Mouse (Mus musculus) stomach, embryonic 14.5 days (tissue): ENCODE measurements around the gene Wwox. TPM values are rescaled to one million over a fixed set of nuclear protein-coding genes. Genes with fewer than 3 reads are reported as not detected.

Source experiments
- ATAC-seq: fragments of 200-750 bp; cut with Nextera tagmentation; 2 replicates; pipeline ENCODE4 v1.8.0; 2017; ENCODE audit warnings: low read depth, moderate TSS enrichment; ENCODE audit not compliant: insufficient number of reproducible peaks, insufficient read depth, low FRiP score
- H3K27ac ChIP-seq: fragments of 300-500 bp; sonication (generic); 2 replicates; pipeline ENCODE4 v1.5.1; 2014; ENCODE audit warnings: mild to moderate bottlenecking, low read length, moderate library complexity, mixed read lengths
- H3K27me3 ChIP-seq: fragments of 300-500 bp; sonication (generic); 2 replicates; pipeline ENCODE4 v1.6.1; 2014; ENCODE audit warnings: low read length, control low read depth, mixed read lengths; ENCODE audit not compliant: control insufficient read depth, insufficient read depth
- H3K36me3 ChIP-seq: fragments of 300-500 bp; sonication (generic); 2 replicates; pipeline ENCODE4 v1.6.1; 2014; ENCODE audit warnings: mild to moderate bottlenecking, control low read depth, low read length, moderate library complexity, mixed read lengths; ENCODE audit not compliant: control insufficient read depth, insufficient read depth
- H3K4me1 ChIP-seq: fragments of 300-500 bp; sonication (generic); 2 replicates; pipeline ENCODE4 v1.6.1; 2014; ENCODE audit warnings: low read length, control low read depth, mixed read lengths; ENCODE audit not compliant: control insufficient read depth, insufficient read depth
- H3K4me2 ChIP-seq: fragments of 300-500 bp; sonication (generic); replicated peaks from 2 replicates; pipeline ENCODE4 v1.6.1; 2014; ENCODE audit warnings: low read depth, low read length, control low read depth
- H3K4me3 ChIP-seq: fragments of 300-500 bp; sonication (generic); 2 replicates; pipeline ENCODE4 v1.5.1; 2014; ENCODE audit warnings: low read depth, low read length, control low read depth
- H3K9ac ChIP-seq: fragments of 300-500 bp; sonication (generic); replicated peaks from 2 replicates; pipeline ENCODE4 v1.6.1; 2014; ENCODE audit warnings: low read depth, mild to moderate bottlenecking, control low read depth, low read length, moderate library complexity, mixed read lengths
- H3K9me3 ChIP-seq: fragments of 300-500 bp; sonication (generic); 2 replicates; pipeline ENCODE4 v1.6.1; 2016; ENCODE audit warnings: low read depth, low read length, control low read depth; ENCODE audit not compliant: control insufficient read depth
- WGBS: fragments of 180-500 bp; shearing (Covaris S2); extraction: QIAGEN DNeasy Blood & Tissue Kit; methylation state at CpG from one replicate; pipeline ENCODE4 v1.1.7; 2014; 5-methylcytosine and 5-hydroxymethylcytosine counted together
- polyA plus RNA-seq: library from polyadenylated mRNA; unstranded; fragments of >200 nt; fragmentation: Nextera tagmentation; extraction: Ambion mirVana; gene quantifications from 2 replicates; pipeline ENCODE4 v1.2.1, GENCODE M21; 2014

The Wwox gene
- polyA plus RNA-seq, 1 experiment from 2014 or later: 15.4 TPM

- no peak overlapping the region for H3K4me3 ChIP-seq
- no peaks in the 10 kb centered on the region for H3K9me3 ChIP-seq
- no peak overlapping the region for H3K4me2 ChIP-seq
- WGBS: 86% methylated on average over 5 of the region's 5 CpGs
- ATAC-seq: no peak
- H3K27me3 ChIP-seq: no peaks in the 10 kb centered on the region
- no peaks in the 10 kb centered on the region for H3K4me1 ChIP-seq
- no peaks in the 10 kb centered on the region for H3K36me3 ChIP-seq
- H3K27ac ChIP-seq: no peak overlapping the region
- H3K9ac ChIP-seq: no peak overlapping the region
These were observed 371.0 kb downstream of the Wwox start for GRCm38 (mm10) chr8:114810470-114810869.

- H3K36me3 ChIP-seq: no peaks in the 10 kb centered on the region
- no peak overlapping the region for H3K27ac ChIP-seq
- 85% methylated on average over 10 of the region's 10 CpGs for WGBS
- no peaks in the 10 kb centered on the region for H3K27me3 ChIP-seq
- ATAC-seq: no peak
- H3K4me1 ChIP-seq: no peaks in the 10 kb centered on the region; the same call in 1 of the 2 replicates
- no peak overlapping the region for H3K9ac ChIP-seq
- H3K4me2 ChIP-seq: no peak overlapping the region
- H3K4me3 ChIP-seq: no peak overlapping the region
- no peaks in the 10 kb centered on the region for H3K9me3 ChIP-seq
These were observed 374.4 kb downstream of the Wwox start for GRCm38 (mm10) chr8:114813830-114814229.

- no peaks in the 10 kb centered on the region for H3K9me3 ChIP-seq
- H3K4me2 ChIP-seq: no peak overlapping the region
- no peaks in the 10 kb centered on the region for H3K36me3 ChIP-seq
- no peaks in the 10 kb centered on the region for H3K27me3 ChIP-seq
- ATAC-seq: no peak
- no peaks in the 10 kb centered on the region; the same call in 1 of the 2 replicates for H3K4me1 ChIP-seq
- no peak overlapping the region for H3K9ac ChIP-seq
- 53% methylated on average over 10 of the region's 10 CpGs for WGBS
- H3K4me3 ChIP-seq: no peak overlapping the region
- H3K27ac ChIP-seq: no peak overlapping the region
These were observed 375.6 kb downstream of the Wwox start for GRCm38 (mm10) chr8:114814769-114815736.

GRCm38 (mm10) chr8:114816343-114816742 is 376.9 kb downstream of the Wwox start:
- WGBS: 68% methylated on average over 12 of the region's 12 CpGs
- H3K36me3 ChIP-seq: no peaks in the 10 kb centered on the region
- no peak overlapping the region for H3K4me2 ChIP-seq
- no peaks in the 10 kb centered on the region; the same call in 1 of the 2 replicates for H3K4me1 ChIP-seq
- no peak overlapping the region for H3K27ac ChIP-seq
- H3K27me3 ChIP-seq: no peaks in the 10 kb centered on the region
- ATAC-seq: no peak
- no peak overlapping the region for H3K4me3 ChIP-seq
- H3K9ac ChIP-seq: no peak overlapping the region
- H3K9me3 ChIP-seq: no peaks in the 10 kb centered on the region

- H3K9me3 ChIP-seq: no peaks in the 10 kb centered on the region
- no peaks in the 10 kb centered on the region for H3K27me3 ChIP-seq
- H3K27ac ChIP-seq: no peak overlapping the region
- 0 out of 2 replicates have a peak, but pooled peaks have one; percentile 15 for ATAC-seq
- no peaks in the 10 kb centered on the region; the same call in 1 of the 2 replicates for H3K4me1 ChIP-seq
- H3K4me2 ChIP-seq: no peak overlapping the region
- H3K9ac ChIP-seq: no peak overlapping the region
- H3K36me3 ChIP-seq: no peaks in the 10 kb centered on the region
- WGBS: 38% methylated on average over 4 of the region's 4 CpGs
- H3K4me3 ChIP-seq: no peak overlapping the region
These were observed 377.5 kb downstream of the Wwox start for GRCm38 (mm10) chr8:114816949-114817348.

GRCm38 (mm10) chr8:114821543-114821942 is 382.1 kb downstream of the Wwox start:
- WGBS: 33% methylated on average over 8 of the region's 8 CpGs
- Histone ChIP-seq H3K4me2 (no peak overlapping the region), H3K4me1 (no peaks in the 10 kb centered on the region; the same call in 1 of the 2 replicates), H3K9ac (no peak overlapping the region), H3K27me3 (no peaks in the 10 kb centered on the region), H3K4me3 (no peak overlapping the region), H3K27ac (no peak overlapping the region), H3K36me3 (no peaks in the 10 kb centered on the region), H3K9me3 (no peaks in the 10 kb centered on the region)
- peak; percentile 69; the same call in 1 of the 2 replicates for ATAC-seq

GRCm38 (mm10) chr8:114825460-114825859 is 386.0 kb downstream of the Wwox start:
- H3K4me2 ChIP-seq: no peak overlapping the region
- no peaks in the 10 kb centered on the region for H3K4me1 ChIP-seq
- H3K9ac ChIP-seq: no peak overlapping the region
- H3K27ac ChIP-seq: no peak overlapping the region
- no peaks in the 10 kb centered on the region for H3K9me3 ChIP-seq
- 84% methylated on average over 8 of the region's 8 CpGs for whole genome bisulfite sequencing
- H3K36me3 ChIP-seq: no peaks in the 10 kb centered on the region
- no peaks in the 10 kb centered on the region for H3K27me3 ChIP-seq
- H3K4me3 ChIP-seq: no peak overlapping the region
- no peak for ATAC-seq

GRCm38 (mm10) chr8:114826991-114827390 is 387.5 kb downstream of the Wwox start:
- no peak overlapping the region for H3K27ac ChIP-seq
- no peak overlapping the region for H3K4me3 ChIP-seq
- H3K4me2 ChIP-seq: no peak overlapping the region
- no peaks in the 10 kb centered on the region for H3K4me1 ChIP-seq
- no peaks in the 10 kb centered on the region for H3K27me3 ChIP-seq
- ATAC-seq: no peak
- no peaks in the 10 kb centered on the region for H3K36me3 ChIP-seq
- no peak overlapping the region for H3K9ac ChIP-seq
- no peaks in the 10 kb centered on the region for H3K9me3 ChIP-seq
- WGBS: 82% methylated on average over 5 of the region's 5 CpGs
